Mouse (Mus musculus): ENCODE measurements around the gene Ddhd1. TPM values are rescaled to one million over a fixed set of nuclear protein-coding genes. Genes with fewer than 3 reads are reported as not detected.

Ddhd1 gene
- total RNA-seq, 1 experiment = 12.4 TPM

DNA sequence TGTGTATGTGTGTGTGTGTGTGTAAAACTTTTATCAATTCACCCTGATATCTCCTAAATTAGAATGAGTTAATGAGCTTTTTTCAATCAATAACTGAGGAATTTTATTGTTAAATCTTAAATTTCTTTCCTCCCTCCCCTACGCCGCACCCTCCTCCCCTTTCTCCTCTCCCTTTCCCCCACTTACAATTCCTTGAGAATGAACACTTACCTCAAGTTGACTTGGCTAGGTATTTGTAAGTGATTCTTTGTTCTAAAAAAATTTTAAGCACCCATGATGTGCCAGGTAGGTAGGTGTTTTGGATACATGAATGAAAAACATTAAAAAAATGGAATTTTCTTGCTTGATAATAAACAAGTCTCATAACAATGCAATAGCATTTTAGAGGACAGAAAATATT is 38.2 kb upstream of the Ddhd1 start:
- no peak overlapping the region for H3K27ac ChIP-seq (ENCODE audit: insufficient read depth, low read depth, low read length, poor library complexity, severe bottlenecking)

GRCm38 (mm10) chr14:45693891-45694290 is 35.9 kb upstream of the Ddhd1 start:
- no peaks in the 10 kb centered on the region for H3K9me3 ChIP-seq (ENCODE audit: control insufficient read depth, insufficient read depth, low read depth, low read length)
- TF ChIP-seq MAFK (IDR thresholded peaks at IDR 0.05; ENCODE audit: insufficient read depth, low read depth, low read length) (no peak), ZNF384 (IDR thresholded peaks at IDR 0.05; ENCODE audit: low read depth, low read length) (no peak), CHD2 (IDR thresholded peaks at IDR 0.05; ENCODE audit: low read depth, low read length) (no peak), HCFC1 (IDR thresholded peaks at IDR 0.05; ENCODE audit: borderline replicate concordance, insufficient read depth, low read length) (no peak), ZC3H11A (IDR thresholded peaks at IDR 0.05; ENCODE audit: borderline replicate concordance, low read depth, low read length) (no peak)
- no peaks in the 10 kb centered on the region for H3K36me3 ChIP-seq (ENCODE audit: control insufficient read depth, insufficient read depth, low read length, poor library complexity, severe bottlenecking)
- DNase-seq (ENCODE audit: low read depth, low spot score) = no peak
- no peak overlapping the region for H3K4me3 ChIP-seq (ENCODE audit: insufficient read depth in 1 of 2, low read depth in 1 of 2, low read length in 2 of 2, poor library complexity in 1 of 2, severe bottlenecking in 1 of 2)
- no peak overlapping the region for H3K9ac ChIP-seq (ENCODE audit: insufficient read depth, low read depth, low read length, poor library complexity, severe bottlenecking)
- in situ Hi-C loops (cut with MboI; ENCODE audit: low sequenced_read_pairs in 2 of 2, unreplicated experiment in 2 of 2) = no loop called here
- no peak overlapping the region for H3K27ac ChIP-seq (ENCODE audit: insufficient read depth, low read depth, low read length, poor library complexity, severe bottlenecking)
- peaks cover 2% of the 10 kb centered on the region in 2 experiments; a peak in 1 of 4 replicates for H3K4me1 ChIP-seq (ENCODE audit: control insufficient read depth in 2 of 2, insufficient read depth in 2 of 2, low read length in 2 of 2, poor library complexity in 1 of 2)

More for the DNA sequence above, 38.2 kb upstream of the Ddhd1 start:
- Histone ChIP-seq H3K4me3 (ENCODE audit: insufficient read depth in 1 of 2, low read depth in 1 of 2, low read length in 2 of 2, poor library complexity in 1 of 2, severe bottlenecking in 1 of 2) (no peak overlapping the region), H3K9ac (ENCODE audit: insufficient read depth, low read depth, low read length, poor library complexity, severe bottlenecking) (no peak overlapping the region), H3K9me3 (ENCODE audit: control insufficient read depth, insufficient read depth, low read depth, low read length) (no peaks in the 10 kb centered on the region), H3K36me3 (ENCODE audit: control insufficient read depth, insufficient read depth, low read length, poor library complexity, severe bottlenecking) (no peaks in the 10 kb centered on the region), H3K4me1 (ENCODE audit: control insufficient read depth in 2 of 2, insufficient read depth in 2 of 2, low read length in 2 of 2, poor library complexity in 1 of 2) (0 out of 4 replicates have a peak, but pooled peaks cover 0 to 2% of the 10 kb centered on the region in 2 experiments)
- TF ChIP-seq MAFK (IDR thresholded peaks at IDR 0.05; ENCODE audit: insufficient read depth, low read depth, low read length) = no peak
- no peak for TF ChIP-seq CHD2 (IDR thresholded peaks at IDR 0.05; ENCODE audit: low read depth, low read length)
- TF ChIP-seq ZC3H11A (IDR thresholded peaks at IDR 0.05; ENCODE audit: borderline replicate concordance, low read depth, low read length) = no peak
- no peak for TF ChIP-seq ZNF384 (IDR thresholded peaks at IDR 0.05; ENCODE audit: low read depth, low read length)
- no peak for TF ChIP-seq HCFC1 (IDR thresholded peaks at IDR 0.05; ENCODE audit: borderline replicate concordance, insufficient read depth, low read length)
- no peak for DNase-seq (ENCODE audit: low read depth, low spot score)
- in situ Hi-C loops (cut with MboI; ENCODE audit: low sequenced_read_pairs in 2 of 2, unreplicated experiment in 2 of 2) = no loop called here

DNA sequence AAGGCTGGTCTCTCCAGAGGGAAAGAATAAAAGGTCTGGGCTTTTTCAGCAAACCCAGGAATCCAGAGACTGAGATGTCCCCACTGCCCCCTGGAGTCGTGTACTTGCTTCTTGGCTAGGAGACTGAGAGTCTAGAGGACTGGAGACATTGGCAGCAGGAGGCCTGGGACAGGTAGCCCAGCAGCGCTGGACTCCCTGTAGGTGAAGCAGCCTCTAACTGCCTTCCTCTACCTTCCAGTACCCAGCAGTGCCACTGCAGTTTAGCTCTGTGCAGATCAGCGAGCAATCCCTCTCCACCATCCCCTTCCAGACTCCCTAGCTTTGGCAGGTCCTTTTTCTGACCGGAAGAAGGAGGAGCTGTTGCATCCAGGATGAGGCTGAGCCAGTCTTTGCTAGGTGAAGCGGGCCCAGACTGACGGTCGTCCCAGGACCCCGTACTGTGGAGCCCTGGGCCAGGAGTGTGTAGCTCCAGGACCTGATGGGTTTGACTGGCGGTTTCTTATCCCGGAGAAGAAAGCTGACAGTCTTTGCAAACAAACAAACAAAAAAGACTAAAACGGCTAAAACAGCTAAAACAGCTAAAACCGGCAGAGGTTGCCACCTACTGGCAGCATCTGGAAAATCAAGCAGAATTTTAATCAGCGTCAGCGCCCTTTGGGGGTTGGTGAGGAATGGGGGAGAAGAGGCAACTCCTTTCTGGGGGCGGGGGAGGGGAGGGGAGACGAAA is 32.7 kb upstream of the Ddhd1 start:
- H3K27ac ChIP-seq (ENCODE audit: insufficient read depth, low read depth, low read length, poor library complexity, severe bottlenecking) = no peak overlapping the region

GRCm38 (mm10) chr14:45685313-45685712 is 27.4 kb upstream of the Ddhd1 start:
- in situ Hi-C loops (cut with MboI; ENCODE audit: low sequenced_read_pairs in 2 of 2, unreplicated experiment in 2 of 2) = no loop called here
- no peaks in the 10 kb centered on the region for H3K9me3 ChIP-seq (ENCODE audit: control insufficient read depth, insufficient read depth, low read depth, low read length)
- H3K27ac ChIP-seq (ENCODE audit: insufficient read depth, low read depth, low read length, poor library complexity, severe bottlenecking) = no peak overlapping the region
- no peak for DNase-seq (ENCODE audit: low read depth, low spot score)
- no peaks in the 10 kb centered on the region for H3K4me1 ChIP-seq (ENCODE audit: control insufficient read depth in 2 of 2, insufficient read depth in 2 of 2, low read length in 2 of 2, poor library complexity in 1 of 2)
- no peak overlapping the region for H3K9ac ChIP-seq (ENCODE audit: insufficient read depth, low read depth, low read length, poor library complexity, severe bottlenecking)
- no peak overlapping the region for H3K4me3 ChIP-seq (ENCODE audit: insufficient read depth in 1 of 2, low read depth in 1 of 2, low read length in 2 of 2, poor library complexity in 1 of 2, severe bottlenecking in 1 of 2)
- no peaks in the 10 kb centered on the region for H3K36me3 ChIP-seq (ENCODE audit: control insufficient read depth, insufficient read depth, low read length, poor library complexity, severe bottlenecking)
- no peak for TF ChIP-seq ZNF384 (IDR thresholded peaks at IDR 0.05; ENCODE audit: low read depth, low read length)
- no peak for TF ChIP-seq HCFC1 (IDR thresholded peaks at IDR 0.05; ENCODE audit: borderline replicate concordance, insufficient read depth, low read length)
- no peak for TF ChIP-seq MAFK (IDR thresholded peaks at IDR 0.05; ENCODE audit: insufficient read depth, low read depth, low read length)
- no peak for TF ChIP-seq CHD2 (IDR thresholded peaks at IDR 0.05; ENCODE audit: low read depth, low read length)
- no peak for TF ChIP-seq ZC3H11A (IDR thresholded peaks at IDR 0.05; ENCODE audit: borderline replicate concordance, low read depth, low read length)

More for the DNA sequence above, 32.7 kb upstream of the Ddhd1 start:
- DNase-seq (ENCODE audit: low read depth, low spot score) = no peak
- Histone ChIP-seq H3K4me3 (ENCODE audit: insufficient read depth in 1 of 2, low read depth in 1 of 2, low read length in 2 of 2, poor library complexity in 1 of 2, severe bottlenecking in 1 of 2) (peak overlapping the region; percentile 38 to 68), H3K9me3 (ENCODE audit: control insufficient read depth, insufficient read depth, low read depth, low read length) (no peaks in the 10 kb centered on the region), H3K9ac (ENCODE audit: insufficient read depth, low read depth, low read length, poor library complexity, severe bottlenecking) (peak overlapping the region; percentile 52; the same call in 1 of the 2 replicates), H3K36me3 (ENCODE audit: control insufficient read depth, insufficient read depth, low read length, poor library complexity, severe bottlenecking) (no peaks in the 10 kb centered on the region), H3K4me1 (ENCODE audit: control insufficient read depth in 2 of 2, insufficient read depth in 2 of 2, low read length in 2 of 2, poor library complexity in 1 of 2) (peaks cover 2% of the 10 kb centered on the region in 2 experiments; a peak in 1 of 4 replicates)
- TF ChIP-seq ZC3H11A (IDR thresholded peaks at IDR 0.05; ENCODE audit: borderline replicate concordance, low read depth, low read length) (0 out of 2 replicates have a peak, but pooled peaks have one; percentile 27), MAFK (IDR thresholded peaks at IDR 0.05; ENCODE audit: insufficient read depth, low read depth, low read length) (no peak)
- in situ Hi-C loops (cut with MboI; ENCODE audit: low sequenced_read_pairs in 2 of 2, unreplicated experiment in 2 of 2) = no loop called here
